Mouse (Mus musculus): ENCODE results near the gene Cygb. TPM values are rescaled to one million over a fixed set of nuclear protein-coding genes. Genes with fewer than 3 reads are reported as not detected.

The Cygb gene
- polyA plus RNA-seq, 1 experiment from 2014 or later = 16.0 TPM

- 91% methylated on average over 8 of the region's 8 CpGs for WGBS
- no peak for ATAC-seq (replicated peaks; ENCODE audit: low FRiP score)
- Histone ChIP-seq H3K27ac (no peak overlapping the region), H3K4me3 (replicated peaks) (no peak overlapping the region), H3K27me3 (no peaks in the 10 kb centered on the region), H3K4me2 (no peak overlapping the region), H3K9ac (no peak overlapping the region), H3K9me3 (replicated peaks) (no peaks in the 10 kb centered on the region), H3K4me1 (no peaks in the 10 kb centered on the region), H3K36me3 (peaks cover 42% of the 10 kb centered on the region)
These were observed 55.9 kb downstream of the Cygb start for GRCm38 (mm10) chr11:116598193-116598592.

GRCm38 (mm10) chr11:116596766-116597165 lies 57.3 kb downstream of the Cygb start:
- no peak overlapping the region for H3K9ac ChIP-seq
- no peaks in the 10 kb centered on the region for H3K9me3 ChIP-seq (replicated peaks)
- H3K4me2 ChIP-seq = no peak overlapping the region
- no peak overlapping the region for H3K4me3 ChIP-seq (replicated peaks)
- H3K36me3 ChIP-seq = peaks cover 32% of the 10 kb centered on the region
- ATAC-seq (replicated peaks; ENCODE audit: low FRiP score) = no peak
- H3K27me3 ChIP-seq = no peaks in the 10 kb centered on the region
- WGBS = 89% methylated on average over 19 of the region's 19 CpGs
- no peaks in the 10 kb centered on the region for H3K4me1 ChIP-seq
- H3K27ac ChIP-seq = no peak overlapping the region

Other genes with a start within 250 kb of the Cygb start
- gene Rnf157, start 241.3 kb downstream of the Cygb start, polyA plus RNA-seq (2015; fragmentation: Nextera tagmentation; extraction: Ambion mirVana) = 12.4 and 12.5 TPM in 2 replicates
- gene Ubald2, start 220.2 kb downstream of the Cygb start, polyA plus RNA-seq (2015; fragmentation: Nextera tagmentation; extraction: Ambion mirVana) = 45.7 and 58.1 TPM in 2 replicates
- 0.14 and 0.30 TPM in 2 replicates for gene Qrich2, start 188.1 kb downstream of the Cygb start, polyA plus RNA-seq (2015; fragmentation: Nextera tagmentation; extraction: Ambion mirVana)
- gene Prpsap1, start 160.1 kb downstream of the Cygb start, polyA plus RNA-seq (2015; fragmentation: Nextera tagmentation; extraction: Ambion mirVana) = 196 and 208 TPM in 2 replicates
- gene Sphk1, start 123.4 kb downstream of the Cygb start, polyA plus RNA-seq (2015; fragmentation: Nextera tagmentation; extraction: Ambion mirVana) = 4.1 and 6.3 TPM in 2 replicates
- 7.3 and 7.4 TPM in 2 replicates for gene Ube2o, start 72.9 kb downstream of the Cygb start, polyA plus RNA-seq (2015; fragmentation: Nextera tagmentation; extraction: Ambion mirVana)
- gene Aanat, start 67.9 kb downstream of the Cygb start, polyA plus RNA-seq (2015; fragmentation: Nextera tagmentation; extraction: Ambion mirVana) = not detected in 2 replicates
- 9.5 and 9.8 TPM in 2 replicates for gene Rhbdf2, start 27.3 kb downstream of the Cygb start, polyA plus RNA-seq (2015; fragmentation: Nextera tagmentation; extraction: Ambion mirVana)
- 1.1 and 1.6 TPM in 2 replicates for gene Prcd, start 779 bp downstream of the Cygb start, polyA plus RNA-seq (2015; fragmentation: Nextera tagmentation; extraction: Ambion mirVana)
- gene St6galnac1, start 121.2 kb upstream of the Cygb start, polyA plus RNA-seq (2015; fragmentation: Nextera tagmentation; extraction: Ambion mirVana) = not detected in 2 replicates
- gene Mxra7, start 173.7 kb upstream of the Cygb start, polyA plus RNA-seq (2015; fragmentation: Nextera tagmentation; extraction: Ambion mirVana) = 16.7 and 20.8 TPM in 2 replicates
- gene Mettl23, start 189.0 kb upstream of the Cygb start, polyA plus RNA-seq (2015; fragmentation: Nextera tagmentation; extraction: Ambion mirVana) = 51.5 and 60.6 TPM in 2 replicates
- gene Jmjd6, start 189.1 kb upstream of the Cygb start, polyA plus RNA-seq (2015; fragmentation: Nextera tagmentation; extraction: Ambion mirVana) = 72.6 and 75.5 TPM in 2 replicates
- gene Mfsd11, start 198.1 kb upstream of the Cygb start, polyA plus RNA-seq (2015; fragmentation: Nextera tagmentation; extraction: Ambion mirVana) = 37.9 and 39.6 TPM in 2 replicates
- 810 and 860 TPM in 2 replicates for gene Srsf2, start 198.8 kb upstream of the Cygb start, polyA plus RNA-seq (2015; fragmentation: Nextera tagmentation; extraction: Ambion mirVana)